11 mouse cellular contexts compared by ENCODE assay signal in genomic region chrX:12959467-12960314, GRCm38 (mm10).
A peak's percentile ranks its signal among the peaks of the same experiment; 100 is the strongest.
DNase-seq lines count a peak whose midpoint lies in the region; ATAC-seq and TF ChIP-seq lines count a peak whose summit lies in the region.
"Had no signal": no experiment of that assay in that cellular context is flagged by ENCODE, and none has a peak within 500 bp of the region (broad histone marks: within the 10 kb centered on the region; RNA-seq: fewer than 3 reads in every experiment).

No protein-coding gene starts in this region.

- H3K4me2 ChIP-seq in limb, embryonic 14.5 days (replicated peaks; ENCODE audit: low read depth, low read length, severe bottlenecking), result no peak overlapping the region
- H3K4me2 ChIP-seq in stomach, embryonic 15.5 days, result no peak overlapping the region
- H3K4me2 ChIP-seq: limb, embryonic 13.5 days had no signal

- DNase-seq in adrenal gland, postnatal 36 days, result peak; percentile 3 to 18
- DNase-seq in adrenal gland, postnatal 14 days, result no peak
- peak; percentile 4 for DNase-seq in limb, embryonic 14.5 days (ENCODE audit: low spot score)
- no peak for DNase-seq in limb, embryonic 10.5 days (ENCODE audit: low spot score)
- no peak for DNase-seq in retina, postnatal 1 day
- DNase-seq in cerebellum, adult 9-11 months, result no peak
- DNase-seq: embryo, embryonic 11 days had no signal

- no peak for TF ChIP-seq POLR2A in limb, embryonic 14.5 days (IDR thresholded peaks at IDR 0.05; ENCODE audit: borderline replicate concordance, extremely low read depth, insufficient read depth, insufficient read length)

- H3K27ac ChIP-seq in limb, embryonic 14.5 days (replicated peaks; ENCODE audit: low read depth, low read length), result no peak overlapping the region
- no peak overlapping the region for H3K27ac ChIP-seq in limb, embryonic 10.5 days
- no peak overlapping the region for H3K27ac ChIP-seq in stomach, embryonic 15.5 days
- H3K27ac ChIP-seq: gastrocnemius, adult 2 months; limb, embryonic 13.5 days had no signal

- H3K27me3 ChIP-seq in limb, embryonic 14.5 days (ENCODE audit: control insufficient read depth, insufficient read depth, low read length), result no peaks in the 10 kb centered on the region
- peaks cover 17% of the 10 kb centered on the region; the same call in 1 of the 2 replicates for H3K27me3 ChIP-seq in limb, embryonic 10.5 days (ENCODE audit: low read depth, poor library complexity, severe bottlenecking)
- no peaks in the 10 kb centered on the region for H3K27me3 ChIP-seq in stomach, embryonic 15.5 days (replicated peaks)
- H3K27me3 ChIP-seq: limb, embryonic 13.5 days had no signal

- H3K4me3 ChIP-seq in limb, embryonic 14.5 days (replicated peaks; ENCODE audit: low read length), result no peak overlapping the region
- no peak overlapping the region for H3K4me3 ChIP-seq in limb, embryonic 10.5 days
- H3K4me3 ChIP-seq in stomach, embryonic 15.5 days (replicated peaks), result no peak overlapping the region
- H3K4me3 ChIP-seq: gastrocnemius, adult 2 months; limb, embryonic 13.5 days had no signal

- no peaks in the 10 kb centered on the region for H3K9me3 ChIP-seq in limb, embryonic 14.5 days (ENCODE audit: control insufficient read depth, low read length)
- H3K9me3 ChIP-seq in limb, embryonic 10.5 days (replicated peaks), result no peaks in the 10 kb centered on the region
- H3K9me3 ChIP-seq in stomach, embryonic 15.5 days, result no peaks in the 10 kb centered on the region
- H3K9me3 ChIP-seq: limb, embryonic 13.5 days had no signal

- WGBS in limb, embryonic 14.5 days, result 69% methylated on average over 11 of the region's 11 CpGs
- 85% methylated on average over 11 of the region's 11 CpGs for WGBS in limb, embryonic 10.5 days
- WGBS in stomach, embryonic 15.5 days, result 55% methylated on average over 11 of the region's 11 CpGs

- ATAC-seq in limb, embryonic 14.5 days (ENCODE audit: low FRiP score, low read depth), result peak; percentile 47; the same call in 1 of the 2 replicates
- ATAC-seq in granulocyte monocyte progenitor cell, adult 5-6 weeks (replicated peaks; ENCODE audit: poor library complexity, severe bottlenecking), result peak; percentile 84
- ATAC-seq in stomach, embryonic 15.5 days (ENCODE audit: insufficient read depth, low FRiP score, low read depth), result peak; percentile 56; the same call in 1 of the 2 replicates

- H3K9ac ChIP-seq in limb, embryonic 14.5 days (ENCODE audit: low read depth, low read length, severe bottlenecking), result no peak overlapping the region
- H3K9ac ChIP-seq in stomach, embryonic 15.5 days, result no peak overlapping the region
- H3K9ac ChIP-seq: limb, embryonic 13.5 days had no signal

- no peaks in the 10 kb centered on the region for H3K4me1 ChIP-seq in limb, embryonic 14.5 days (ENCODE audit: control insufficient read depth, insufficient read depth, low read length)
- no peaks in the 10 kb centered on the region for H3K4me1 ChIP-seq in limb, embryonic 10.5 days
- H3K4me1 ChIP-seq in stomach, embryonic 15.5 days, result no peaks in the 10 kb centered on the region
- H3K4me1 ChIP-seq: limb, embryonic 13.5 days had no signal

- H3K36me3 ChIP-seq in limb, embryonic 14.5 days (ENCODE audit: control insufficient read depth, insufficient read depth, low read length), result no peaks in the 10 kb centered on the region
- H3K36me3 ChIP-seq in limb, embryonic 10.5 days, result no peaks in the 10 kb centered on the region
- H3K36me3 ChIP-seq in stomach, embryonic 15.5 days, result no peaks in the 10 kb centered on the region
- H3K36me3 ChIP-seq: limb, embryonic 13.5 days had no signal

Comparison
In these comparisons a context has a peak if more than half of its experiments do, and no peak if none do; other contexts are left out.
1. DNase-seq: peak in adrenal gland, postnatal 36 days (2 of 2) and limb, embryonic 14.5 days (single experiment); none in adrenal gland, postnatal 14 days (single experiment), limb, embryonic 10.5 days (single experiment), retina, postnatal 1 day (single experiment) and cerebellum, adult 9-11 months (single experiment).
2. Peak in every context shown above with its lines, with median percentiles within 50 percentile points of each other: ATAC-seq.